Mouse (Mus musculus) limb, embryonic 11.5 days (tissue): ENCODE measurements at regions not wholly inside any gene's neighbourhood (a gene's known extent, or its start where the extent isn't known, plus 50 kb on each side); places are given as distances from the start of the nearest gene placed in this dataset.
A peak's percentile ranks its signal among the peaks of the same experiment; 100 is the strongest.
"Not testable (repeated sequence)": the region's sequence is repeated elsewhere in the genome, so short reads cannot be mapped to it uniquely, and the experiment has no call there.

Source experiments
- ATAC-seq: fragments of 200-750 bp; cut with Nextera tagmentation; 2 replicates; pipeline ENCODE4 v1.8.0; 2017; ENCODE audit warnings: low read depth; ENCODE audit not compliant: insufficient number of reproducible peaks, low FRiP score, low TSS enrichment
- DNase-seq: peaks from one replicate; pipeline ENCODE4 v3.0.0-alpha.2; 2015; ENCODE audit warnings: low spot score
- H3K27ac ChIP-seq: fragments of 300-500 bp; sonication (generic); replicated peaks from 2 replicates; pipeline ENCODE4 v1.5.1; 2014; ENCODE audit warnings: low read depth, mild to moderate bottlenecking, low read length
- H3K27me3 ChIP-seq: fragments of 300-500 bp; sonication (generic); 2 replicates; pipeline ENCODE4 v1.6.1; 2014; ENCODE audit warnings: mild to moderate bottlenecking, low read length, mixed read lengths; ENCODE audit not compliant: control insufficient read depth, insufficient read depth
- H3K36me3 ChIP-seq: fragments of 300-500 bp; sonication (generic); 2 replicates; pipeline ENCODE4 v1.6.1; 2014; ENCODE audit warnings: mild to moderate bottlenecking, low read length, moderate library complexity, mixed read lengths; ENCODE audit not compliant: control insufficient read depth, insufficient read depth
- H3K4me1 ChIP-seq: fragments of 300-500 bp; sonication (generic); 2 replicates; pipeline ENCODE4 v1.6.1; 2014; ENCODE audit warnings: low read length, mixed read lengths; ENCODE audit not compliant: control insufficient read depth, insufficient read depth
- H3K4me2 ChIP-seq: fragments of 300-500 bp; sonication (generic); 2 replicates; pipeline ENCODE4 v1.6.1; 2014; ENCODE audit warnings: low read depth, mild to moderate bottlenecking, moderate library complexity; ENCODE audit not compliant: severe bottlenecking
- H3K4me3 ChIP-seq: fragments of 300-500 bp; sonication (generic); 2 replicates; pipeline ENCODE4 v1.5.1; 2014; ENCODE audit warnings: low read depth, low read length
- H3K9ac ChIP-seq: fragments of 300-500 bp; sonication (generic); 2 replicates; pipeline ENCODE4 v1.6.1; 2014; ENCODE audit warnings: mild to moderate bottlenecking, low read length
- H3K9me3 ChIP-seq: fragments of 300-500 bp; sonication (generic); 2 replicates; pipeline ENCODE4 v1.6.1; 2016; ENCODE audit warnings: low read length; ENCODE audit not compliant: control insufficient read depth
- WGBS: fragments of 180-500 bp; shearing (Covaris S2); extraction: QIAGEN DNeasy Blood & Tissue Kit; methylation state at CpG from one replicate; pipeline ENCODE4 v1.1.7; 2014; 5-methylcytosine and 5-hydroxymethylcytosine counted together

DNA sequence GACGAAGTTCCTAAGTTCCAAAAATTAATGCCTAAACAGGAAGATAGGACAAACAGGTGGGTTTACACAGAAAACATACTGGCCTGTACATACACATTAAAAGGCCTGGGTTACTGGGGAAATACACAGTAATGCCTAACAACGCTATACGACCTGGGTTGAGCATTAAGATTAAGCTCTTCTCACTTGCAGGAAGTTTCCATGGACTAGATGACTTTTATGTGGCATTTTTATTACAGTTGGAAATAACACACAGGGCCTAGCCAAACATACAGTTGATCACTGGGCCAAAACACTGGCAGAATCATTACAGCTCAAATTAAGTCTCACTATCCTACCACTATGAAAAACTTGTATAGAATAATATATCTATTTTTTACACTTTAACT lies 236.5 kb upstream of the Arx start:
- no peak overlapping the region for H3K4me3 ChIP-seq
- no peaks in the 10 kb centered on the region for H3K27me3 ChIP-seq
- no peak for ATAC-seq
- no peak overlapping the region for H3K4me2 ChIP-seq
- no peaks in the 10 kb centered on the region for H3K9me3 ChIP-seq
- 58% methylated on average over 3 of the region's 3 CpGs for WGBS
- no peaks in the 10 kb centered on the region for H3K36me3 ChIP-seq
- H3K9ac ChIP-seq, result no peak overlapping the region
- DNase-seq, result no peak
- H3K4me1 ChIP-seq, result no peaks in the 10 kb centered on the region
- no peak overlapping the region for H3K27ac ChIP-seq

DNA sequence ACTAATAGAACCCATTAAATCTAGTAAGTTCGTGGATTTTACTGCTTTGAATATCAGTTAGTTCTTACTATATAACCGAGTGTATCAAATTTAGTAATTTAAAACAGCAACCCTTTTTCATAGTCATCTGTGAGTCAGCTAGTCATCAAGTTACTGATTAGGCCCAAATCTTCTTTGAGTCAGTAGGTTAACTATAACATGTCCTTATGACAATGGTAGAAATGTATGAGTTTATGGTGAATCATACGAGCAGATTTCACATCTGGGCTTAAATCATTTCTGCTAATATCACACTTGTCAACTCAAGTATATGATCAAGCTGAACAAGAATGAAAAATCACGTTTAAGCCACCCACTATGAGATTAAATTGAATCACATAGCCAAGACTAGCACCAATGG lies 226.7 kb upstream of the Arx start:
- Histone ChIP-seq H3K9me3 (no peaks in the 10 kb centered on the region), H3K4me1 (no peaks in the 10 kb centered on the region), H3K9ac (no peak overlapping the region), H3K4me3 (no peak overlapping the region), H3K4me2 (no peak overlapping the region), H3K27me3 (no peaks in the 10 kb centered on the region), H3K36me3 (no peaks in the 10 kb centered on the region), H3K27ac (no peak overlapping the region)
- DNase-seq (no peak), ATAC-seq (no peak)
- WGBS, result 76% methylated on average over 4 of the region's 4 CpGs

DNA sequence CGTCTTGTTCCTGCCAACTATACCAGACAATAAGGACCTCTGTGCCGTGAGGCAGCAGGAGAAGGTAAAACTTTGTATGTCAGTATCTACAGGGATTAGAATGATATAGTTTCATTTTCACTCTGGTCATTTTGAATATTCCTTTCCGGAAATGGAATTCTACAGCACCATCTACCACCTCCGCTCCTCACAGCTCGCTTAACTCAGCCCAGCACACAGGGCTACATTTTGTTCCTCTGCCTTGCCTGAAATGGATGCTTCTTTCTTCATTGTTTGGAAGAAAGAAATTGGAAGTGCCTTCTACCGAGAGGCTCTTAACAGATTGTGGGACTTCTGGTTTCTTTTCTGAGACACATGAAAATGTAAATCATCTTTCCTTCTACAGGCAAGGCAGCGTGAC lies 217.4 kb upstream of the Arx start:
- Histone ChIP-seq H3K4me1 (no peaks in the 10 kb centered on the region), H3K4me3 (no peak overlapping the region), H3K4me2 (no peak overlapping the region), H3K27me3 (no peaks in the 10 kb centered on the region), H3K36me3 (no peaks in the 10 kb centered on the region), H3K27ac (no peak overlapping the region), H3K9me3 (no peaks in the 10 kb centered on the region), H3K9ac (no peak overlapping the region)
- WGBS, result 67% methylated on average over 7 of the region's 7 CpGs
- ATAC-seq (no peak), DNase-seq (no peak)

DNA sequence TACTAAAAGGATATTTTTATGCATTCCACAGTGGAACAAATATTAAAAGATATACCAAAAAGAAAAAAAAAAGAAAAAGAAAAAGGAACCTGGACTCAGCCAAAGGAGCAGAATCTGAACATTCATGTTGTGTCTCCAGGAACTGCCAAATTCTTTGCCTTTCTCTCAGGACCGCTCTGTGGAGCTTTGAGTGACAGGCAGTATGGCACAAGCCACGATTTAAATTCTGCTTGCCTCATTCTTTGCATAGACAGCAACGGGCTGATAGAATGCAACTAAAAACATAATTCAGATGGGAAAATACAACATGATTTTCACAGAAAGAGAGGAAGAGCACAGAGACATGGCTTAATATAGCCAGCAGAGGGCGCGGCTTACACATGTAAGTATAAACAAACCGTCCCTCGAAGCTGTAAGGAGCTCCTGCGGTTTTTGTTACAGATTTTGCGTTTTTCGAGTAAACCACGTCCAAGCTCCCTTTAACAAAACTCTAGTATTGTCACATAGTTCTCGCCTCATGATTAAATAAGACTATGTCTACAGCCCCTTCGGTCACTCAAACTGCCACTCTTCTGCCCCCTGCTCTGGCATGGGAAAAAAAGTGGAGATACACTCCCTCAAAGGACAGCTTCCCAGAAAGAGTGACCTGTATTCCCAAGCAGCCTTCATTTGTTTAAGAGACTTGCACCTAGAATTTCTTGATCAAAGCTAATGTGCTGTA lies 216.5 kb upstream of the Arx start:
- H3K36me3 ChIP-seq, result no peaks in the 10 kb centered on the region
- H3K27me3 ChIP-seq, result no peaks in the 10 kb centered on the region
- ATAC-seq (no peak), DNase-seq (peak; percentile 55)
- 19% methylated on average over 13 of the region's 13 CpGs for whole genome bisulfite sequencing
- H3K9ac ChIP-seq, result no peak overlapping the region
- H3K27ac ChIP-seq, result no peak overlapping the region
- H3K9me3 ChIP-seq, result no peaks in the 10 kb centered on the region
- no peak overlapping the region for H3K4me3 ChIP-seq
- no peak overlapping the region; the same call in 1 of the 2 replicates for H3K4me2 ChIP-seq
- no peaks in the 10 kb centered on the region for H3K4me1 ChIP-seq

DNA sequence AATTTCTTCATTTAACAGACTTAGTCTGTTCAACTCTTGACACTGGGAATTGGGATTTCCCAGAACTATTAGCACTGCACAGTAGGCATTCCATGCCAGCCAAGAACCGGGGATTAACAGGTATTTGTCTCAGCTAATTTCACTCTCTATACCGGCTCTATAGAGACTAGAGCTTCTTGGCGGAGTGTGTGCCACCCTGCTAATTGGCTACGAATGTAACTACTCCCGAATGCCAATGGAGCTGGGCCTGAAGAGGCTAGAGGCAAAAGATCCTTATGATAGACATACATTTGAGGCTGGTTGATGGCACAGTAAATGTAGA lies 216.0 kb upstream of the Arx start:
- Histone ChIP-seq H3K36me3 (no peaks in the 10 kb centered on the region), H3K4me1 (no peaks in the 10 kb centered on the region), H3K9me3 (no peaks in the 10 kb centered on the region), H3K4me3 (no peak overlapping the region), H3K27me3 (no peaks in the 10 kb centered on the region), H3K9ac (no peak overlapping the region), H3K4me2 (no peak overlapping the region), H3K27ac (no peak overlapping the region)
- 56% methylated on average over 5 of the region's 5 CpGs for WGBS
- ATAC-seq (no peak), DNase-seq (no peak)

DNA sequence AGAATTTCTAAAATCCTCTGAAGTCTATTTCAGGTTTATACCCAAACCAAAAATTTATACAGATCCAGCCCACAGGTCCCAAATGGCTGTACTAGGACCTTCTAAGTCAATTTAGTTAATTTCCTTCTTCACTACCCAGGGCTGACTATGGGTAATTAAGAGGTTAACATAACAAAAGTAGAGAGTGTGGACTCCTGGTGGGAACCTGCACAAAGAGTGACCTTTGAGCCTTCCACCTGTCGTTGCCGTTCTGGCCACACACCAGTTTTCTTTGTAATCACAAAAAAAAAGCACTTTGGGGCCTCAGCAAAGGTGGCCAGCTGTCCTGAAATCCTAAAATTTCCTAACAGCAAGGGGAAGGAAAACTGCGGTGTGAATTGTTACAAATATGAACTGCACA lies 197.3 kb upstream of the Arx start:
- H3K9ac ChIP-seq, result no peak overlapping the region
- ATAC-seq, result no peak
- H3K9me3 ChIP-seq, result no peaks in the 10 kb centered on the region
- H3K27me3 ChIP-seq, result no peaks in the 10 kb centered on the region
- no peak overlapping the region for H3K4me3 ChIP-seq
- no peaks in the 10 kb centered on the region for H3K36me3 ChIP-seq
- DNase-seq, result no peak
- no peak overlapping the region for H3K4me2 ChIP-seq
- WGBS, result 41% methylated on average over 3 of the region's 3 CpGs
- no peaks in the 10 kb centered on the region for H3K4me1 ChIP-seq
- H3K27ac ChIP-seq, result no peak overlapping the region

DNA sequence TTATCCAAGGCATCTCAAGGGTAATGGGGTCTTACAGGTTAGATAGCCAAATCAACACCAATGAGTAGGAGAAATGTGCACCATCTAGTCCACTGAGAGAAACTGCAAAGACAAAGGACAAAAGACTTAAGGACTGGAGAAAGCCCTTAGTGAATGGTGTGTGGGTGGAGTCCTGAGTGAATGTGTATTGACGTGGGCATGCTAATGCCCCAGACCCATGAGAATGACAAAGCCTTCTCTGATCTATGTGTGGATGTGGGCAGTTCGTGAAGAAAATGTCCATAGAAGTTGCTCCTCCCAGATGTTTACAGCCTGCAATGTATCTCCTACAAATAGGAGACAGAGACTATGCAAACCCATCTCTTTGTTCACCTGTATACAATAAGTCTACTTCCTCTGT lies 188.7 kb upstream of the Arx start:
- no peaks in the 10 kb centered on the region for H3K36me3 ChIP-seq
- no peak overlapping the region for H3K9ac ChIP-seq
- 78% methylated on average over 2 of the region's 2 CpGs for WGBS
- ATAC-seq (no peak), DNase-seq (no peak)
- no peak overlapping the region for H3K4me3 ChIP-seq
- H3K4me2 ChIP-seq, result no peak overlapping the region
- H3K27ac ChIP-seq, result no peak overlapping the region
- no peaks in the 10 kb centered on the region for H3K4me1 ChIP-seq
- H3K9me3 ChIP-seq, result no peaks in the 10 kb centered on the region
- H3K27me3 ChIP-seq, result no peaks in the 10 kb centered on the region

DNA sequence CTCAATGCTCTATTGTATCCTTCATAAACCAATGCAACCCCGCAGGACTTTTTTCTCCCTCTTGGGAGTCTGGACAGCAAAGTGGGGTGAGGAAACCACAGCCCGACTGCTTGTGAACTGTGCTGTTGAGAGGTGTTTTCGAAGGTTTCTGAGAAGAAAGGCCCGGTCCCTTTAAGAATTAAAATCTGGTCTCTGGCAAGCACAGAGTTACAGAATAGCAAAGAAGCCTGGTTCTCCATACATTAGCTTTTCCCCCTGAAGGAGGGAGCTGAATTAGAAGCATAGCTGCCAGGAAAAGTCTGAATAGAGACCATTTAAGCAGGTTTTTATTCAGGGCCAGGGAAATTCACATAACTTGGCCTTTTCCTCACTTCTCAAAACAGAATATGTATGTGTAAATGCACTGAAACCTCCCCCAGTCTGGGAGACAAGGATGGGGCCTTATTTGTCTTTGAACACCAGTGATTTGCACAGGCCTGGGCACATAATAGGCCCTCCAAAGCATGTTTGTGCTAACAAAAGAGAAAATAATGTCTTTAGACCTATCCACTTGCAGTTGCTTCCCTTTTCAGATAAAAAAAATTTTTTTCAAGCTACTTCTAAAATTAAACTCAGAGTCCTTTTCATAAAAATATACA lies 178.2 kb upstream of the Arx start:
- H3K9me3 ChIP-seq, result no peaks in the 10 kb centered on the region
- no peak overlapping the region for H3K27ac ChIP-seq
- H3K9ac ChIP-seq, result no peak overlapping the region
- no peak overlapping the region for H3K4me2 ChIP-seq
- no peaks in the 10 kb centered on the region for H3K27me3 ChIP-seq
- H3K36me3 ChIP-seq, result no peaks in the 10 kb centered on the region
- WGBS, result 77% methylated on average over 4 of the region's 4 CpGs
- ATAC-seq, result no peak
- H3K4me1 ChIP-seq, result no peaks in the 10 kb centered on the region
- DNase-seq, result no peak
- no peak overlapping the region for H3K4me3 ChIP-seq

DNA sequence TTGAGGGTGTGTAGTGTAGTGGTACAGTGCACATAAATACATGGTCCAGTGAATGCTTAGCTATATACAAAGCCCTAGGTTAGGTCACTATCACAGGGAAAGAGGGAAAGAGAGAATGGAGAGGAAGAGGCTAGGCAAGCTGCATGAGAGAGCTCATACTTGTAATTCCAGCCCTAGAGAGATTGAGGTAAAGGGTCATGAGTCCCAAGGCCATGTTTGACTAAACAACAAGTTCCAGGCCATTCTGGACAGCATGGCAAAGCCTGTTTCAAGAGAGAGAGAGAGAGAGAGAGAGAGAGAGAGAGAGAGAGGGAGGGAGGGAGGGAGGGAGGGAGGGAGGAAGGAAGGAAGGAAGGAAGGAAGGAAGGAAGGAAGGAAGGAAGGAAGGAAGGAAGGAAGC lies 131.9 kb upstream of the Arx start:
- H3K27ac ChIP-seq, ATAC-seq: not testable (repeated sequence)

More for the DNA sequence above, 131.9 kb upstream of the Arx start:
- H3K27me3 ChIP-seq, H3K4me3 ChIP-seq, DNase-seq, H3K9me3 ChIP-seq, H3K9ac ChIP-seq, H3K36me3 ChIP-seq, H3K4me1 ChIP-seq, H3K4me2 ChIP-seq: not testable (repeated sequence)
